Mouse (Mus musculus): ENCODE results near the gene Nppb. TPM values are rescaled to one million over a fixed set of nuclear protein-coding genes. Genes with fewer than 3 reads are reported as not detected.

Gene Nppb
- total RNA-seq (2012; rRNA removed) (not detected in 2 replicates), polyA plus RNA-seq (2012; ENCODE audit: insufficient read depth in 1 of 2, insufficient read length in 2 of 2, low read depth in 1 of 2, low replicate concordance in 2 of 2, missing spikeins in 1 of 2) (not detected)

- peak; percentile 76 for DNase-seq (ENCODE audit: low read depth, low spot score)
- peaks cover 0 to 2% of the 10 kb centered on the region in 2 experiments; a peak in 1 of 4 replicates for H3K27me3 ChIP-seq (ENCODE audit: control insufficient read depth in 1 of 2, insufficient read depth in 2 of 2, low read length in 2 of 2)
Observed at GRCm38 (mm10) chr4:147985205-147986132, at the start of gene Nppb. Nppb (plus strand) TSS chr4:147985788.

GRCm38 (mm10) chr4:147935904-147936303 lies 49.7 kb upstream of the Nppb start:
- peak overlapping the region; percentile 79 for H3K9ac ChIP-seq (ENCODE audit: control insufficient read depth, low read depth, low read length, poor library complexity, severe bottlenecking)
- no peak overlapping the region for H3K27ac ChIP-seq (ENCODE audit: control insufficient read depth, low read depth, low read length)
- DNase-seq (ENCODE audit: low read depth, low spot score): peak; percentile 33
- H3K9me3 ChIP-seq (replicated peaks; ENCODE audit: insufficient read depth, low read length): no peaks in the 10 kb centered on the region
- peaks cover 7 to 22% of the 10 kb centered on the region in 2 experiments for H3K4me1 ChIP-seq (ENCODE audit: control insufficient read depth in 1 of 2, insufficient read depth in 2 of 2, low read length in 2 of 2)
- H3K4me3 ChIP-seq (ENCODE audit: control insufficient read depth in 1 of 2, insufficient read depth in 1 of 2, low read depth in 2 of 2, low read length in 2 of 2): peak overlapping the region; percentile 73 to 82
- no peaks in the 10 kb centered on the region for H3K27me3 ChIP-seq (ENCODE audit: control insufficient read depth in 1 of 2, insufficient read depth in 2 of 2, low read length in 2 of 2)
- peaks cover 3% of the 10 kb centered on the region for H3K79me2 ChIP-seq (ENCODE audit: control insufficient read depth, insufficient read depth, low read length, poor library complexity)
- peaks cover 0 to 7% of the 10 kb centered on the region in 2 experiments; a peak in 2 of 4 replicates for H3K36me3 ChIP-seq (ENCODE audit: control insufficient read depth in 1 of 2, insufficient read depth in 2 of 2, low read length in 2 of 2)
- TF ChIP-seq GATA1 (IDR thresholded peaks at IDR 0.05; ENCODE audit: low read depth, low read length) (no peak), TBP (IDR thresholded peaks at IDR 0.05; ENCODE audit: low read depth, low read length) (no peak), SIN3A (IDR thresholded peaks at IDR 0.05; ENCODE audit: low read length) (no peak), MYB (IDR thresholded peaks at IDR 0.05; ENCODE audit: low read depth, low read length) (no peak), KAT2A (conservative IDR thresholded peaks at IDR 0.05; ENCODE audit: low read depth, low read length) (no peak), MAFK (IDR thresholded peaks at IDR 0.05; ENCODE audit: borderline replicate concordance, low read depth, low read length) (no peak), USF2 (IDR thresholded peaks at IDR 0.05; ENCODE audit: borderline replicate concordance in 1 of 2, insufficient read depth in 1 of 2, low read depth in 1 of 2, low read length in 2 of 2) (no peak), EP300 (IDR thresholded peaks at IDR 0.05; ENCODE audit: low read depth in 1 of 2, low read length in 2 of 2) (no peak), ZKSCAN1 (IDR thresholded peaks at IDR 0.05; ENCODE audit: low read depth, low read length) (no peak), RCOR1 (IDR thresholded peaks at IDR 0.05; ENCODE audit: low read depth, low read length) (no peak), ZC3H11A (IDR thresholded peaks at IDR 0.05; ENCODE audit: low read depth, low read length) (no peak), ZMIZ1 (IDR thresholded peaks at IDR 0.05; ENCODE audit: low read depth, low read length) (no peak), TAL1 (IDR thresholded peaks at IDR 0.05; ENCODE audit: low read length) (no peak), ELF1 (IDR thresholded peaks at IDR 0.05; ENCODE audit: low read depth, low read length) (no peak), JUND (IDR thresholded peaks at IDR 0.05; ENCODE audit: low read depth, low read length) (no peak)

More at GRCm38 (mm10) chr4:147985205-147986132, at the start of gene Nppb:
- no peak within 1 kb of the TSS for H3K9ac ChIP-seq (ENCODE audit: control insufficient read depth, low read depth, low read length, poor library complexity, severe bottlenecking)
- no peaks in the 10 kb centered on the region for H3K36me3 ChIP-seq (ENCODE audit: control insufficient read depth in 1 of 2, insufficient read depth in 2 of 2, low read length in 2 of 2)
- no peaks in the 10 kb centered on the region for H3K79me2 ChIP-seq (ENCODE audit: control insufficient read depth, insufficient read depth, low read length, poor library complexity)
- no peak within 1 kb of the TSS for H3K4me3 ChIP-seq (ENCODE audit: control insufficient read depth in 1 of 2, insufficient read depth in 1 of 2, low read depth in 2 of 2, low read length in 2 of 2)
- H3K9me3 ChIP-seq (replicated peaks; ENCODE audit: insufficient read depth, low read length): no peaks in the 10 kb centered on the region
- TF ChIP-seq USF2 (IDR thresholded peaks at IDR 0.05; ENCODE audit: borderline replicate concordance in 1 of 2, insufficient read depth in 1 of 2, low read depth in 1 of 2, low read length in 2 of 2) (no peak), ELF1 (IDR thresholded peaks at IDR 0.05; ENCODE audit: low read depth, low read length) (peak; percentile 93), POLR2A (IDR thresholded peaks at IDR 0.05; ENCODE audit: control insufficient read depth in 1 of 2, insufficient read depth in 1 of 2, low read depth in 1 of 2, low read length in 2 of 2, poor library complexity in 1 of 2) (no peak), NELFE (IDR thresholded peaks at IDR 0.05; ENCODE audit: low read depth, low read length) (no peak), TCF12 (IDR thresholded peaks at IDR 0.05; ENCODE audit: low read depth, low read length) (no peak), POLR2AphosphoS5 (IDR thresholded peaks at IDR 0.05; ENCODE audit: borderline replicate concordance, low read depth, low read length) (no peak), GATA1 (IDR thresholded peaks at IDR 0.05; ENCODE audit: low read depth, low read length) (no peak), E2F4 (IDR thresholded peaks at IDR 0.05; ENCODE audit: borderline replicate concordance, low read depth, low read length) (no peak), EP300 (IDR thresholded peaks at IDR 0.05; ENCODE audit: low read depth in 1 of 2, low read length in 2 of 2) (no peak), ZNF384 (IDR thresholded peaks at IDR 0.05; ENCODE audit: low read depth, low read length) (no peak), MXI1 (IDR thresholded peaks at IDR 0.05; ENCODE audit: low read depth, low read length) (peak; percentile 95), SIN3A (IDR thresholded peaks at IDR 0.05; ENCODE audit: low read length) (peak; percentile 89), MAX (IDR thresholded peaks at IDR 0.05; ENCODE audit: low read length) (0 out of 2 replicates have a peak, but pooled peaks have one; percentile 23)
- H3K4me1 ChIP-seq (ENCODE audit: control insufficient read depth in 1 of 2, insufficient read depth in 2 of 2, low read length in 2 of 2): no peaks in the 10 kb centered on the region
- no peak within 1 kb of the TSS for H3K27ac ChIP-seq (ENCODE audit: control insufficient read depth, low read depth, low read length)
